Mouse (Mus musculus): ENCODE results near the gene Gramd4.

GRCm38 (mm10) chr15:86129036-86129435 is 71.5 kb downstream of the Gramd4 start:
- TF ChIP-seq CHD2 (IDR thresholded peaks at IDR 0.05; ENCODE audit: low read depth, low read length): no peak
- no peak for TF ChIP-seq ZC3H11A (IDR thresholded peaks at IDR 0.05; ENCODE audit: borderline replicate concordance, low read depth, low read length)
- TF ChIP-seq HCFC1 (IDR thresholded peaks at IDR 0.05; ENCODE audit: borderline replicate concordance, insufficient read depth, low read length): no peak
- no peak for TF ChIP-seq ZNF384 (IDR thresholded peaks at IDR 0.05; ENCODE audit: low read depth, low read length)

Measured in ES-E14 (cell line).